Comparison of ENCODE assay signal across 8 mouse cellular contexts in the genomic region with DNA sequence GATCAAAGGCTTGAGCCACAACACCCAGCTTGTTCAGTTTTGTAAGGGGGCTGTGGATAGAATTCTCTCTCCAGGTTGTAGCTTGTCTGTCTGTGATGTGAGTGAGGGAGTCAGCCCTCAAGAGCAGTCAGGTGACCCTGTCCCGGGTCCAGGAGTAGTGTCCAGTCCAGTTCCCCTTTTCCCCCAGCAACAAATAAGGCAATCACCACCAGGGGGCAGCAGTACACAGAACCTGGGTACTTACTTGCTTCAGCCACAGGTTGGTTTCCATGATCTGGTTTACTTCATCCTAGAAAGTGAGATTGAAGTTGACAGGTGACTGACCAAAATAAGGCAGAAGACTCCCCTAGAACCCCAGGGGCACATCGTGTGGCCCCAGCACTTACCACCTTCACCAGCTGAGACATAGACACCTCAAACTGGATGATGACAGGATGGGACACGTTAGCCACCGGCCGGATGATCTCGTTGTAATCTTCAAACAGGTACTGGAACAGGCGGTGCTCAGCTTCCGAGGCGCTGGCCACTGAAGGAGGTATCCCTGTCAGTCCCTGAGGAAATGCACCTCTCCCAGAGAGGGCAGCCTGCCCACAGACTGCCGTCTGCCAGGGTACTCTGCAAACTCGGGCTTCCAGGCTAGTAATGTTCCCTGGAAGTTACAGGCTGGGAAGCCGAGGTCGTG. TPM values are rescaled to one million over a fixed set of nuclear protein-coding genes. Genes with fewer than 3 reads are reported as not detected.
A peak's percentile ranks its signal among the peaks of the same experiment; 100 is the strongest.
DNase-seq lines count a peak whose midpoint lies in the region.

No protein-coding gene starts in this region.

- DNase-seq in B cell, adult 2 months = peak; percentile 87 to 88
- peak; percentile 84 for DNase-seq in NIH3T3 (ENCODE audit: low read depth)
- peak; percentile 95 to 98 for DNase-seq in cerebellum, postnatal 10 days
- DNase-seq in gastrocnemius, postnatal 14 days = peak; percentile 74
- peak; percentile 78 to 89 for DNase-seq in kidney, postnatal 25 days
- peak; percentile 65 to 77 for DNase-seq in lung, adult 18-20 months
- peak; percentile 81 for DNase-seq in right cerebral cortex, postnatal 14 days
- peak; percentile 69 to 72 for DNase-seq in urinary bladder, postnatal 36 days (ENCODE audit: low spot score in 2 of 2)

- intact Hi-C loops in gastrocnemius, postnatal 14 days (cut with DNase I; ENCODE audit: low total_unique reads) = no loop called here

RNA-seq across cellular contexts. Expression of a gene that starts 2.3 kb away (rescaled TPM):
- total RNA-seq in gastrocnemius, postnatal 14 days (2021) = not detected

RNA-seq across cellular contexts. Expression of a gene that starts 24.5 kb away (rescaled TPM):
- total RNA-seq in gastrocnemius, postnatal 14 days (2021) = not detected

RNA-seq across cellular contexts. Expression of a gene that starts 43.4 kb away (rescaled TPM):
- total RNA-seq in gastrocnemius, postnatal 14 days (2021) = under 1 TPM in 1 of 2 experiments, not detected in 1; 0.12 TPM

Comparison
In these comparisons a context has a peak if more than half of its experiments do, and no peak if none do; other contexts are left out.
1. Peak in every context shown above with its lines: DNase-seq.